Mouse (Mus musculus) neural tube, embryonic 14.5 days (tissue): ENCODE measurements at regions not wholly inside any gene's neighbourhood (a gene's known extent, or its start where the extent isn't known, plus 50 kb on each side); places are given as distances from the start of the nearest gene placed in this dataset.

Experiments
- ATAC-seq: fragments of 200-750 bp; cut with Nextera tagmentation; 2 replicates; pipeline ENCODE4 v1.8.0; 2017; ENCODE audit warnings: low read depth, mild to moderate bottlenecking, moderate TSS enrichment, moderate library complexity
- H3K27ac ChIP-seq: fragments of 300-500 bp; sonication (generic); 2 replicates; pipeline ENCODE4 v1.5.1; 2014; ENCODE audit warnings: low read depth, mild to moderate bottlenecking, control low read depth, low read length, moderate library complexity, mixed read lengths
- H3K27me3 ChIP-seq: fragments of 300-500 bp; sonication (generic); 2 replicates; pipeline ENCODE4 v1.6.1; 2014; ENCODE audit warnings: low read length; ENCODE audit not compliant: control insufficient read depth, insufficient read depth
- H3K36me3 ChIP-seq: fragments of 300-500 bp; sonication (generic); 2 replicates; pipeline ENCODE4 v1.6.1; 2014; ENCODE audit warnings: low read length, mixed read lengths; ENCODE audit not compliant: control insufficient read depth, insufficient read depth
- H3K4me1 ChIP-seq: fragments of 300-500 bp; sonication (generic); 2 replicates; pipeline ENCODE4 v1.6.1; 2014; ENCODE audit warnings: low read length; ENCODE audit not compliant: control insufficient read depth, insufficient read depth
- H3K4me2 ChIP-seq: fragments of 300-500 bp; sonication (generic); 2 replicates; pipeline ENCODE4 v1.6.1; 2014; ENCODE audit warnings: mild to moderate bottlenecking, low read depth, low read length, control low read depth
- H3K4me3 ChIP-seq: fragments of 300-500 bp; sonication (generic); 2 replicates; pipeline ENCODE4 v1.5.1; 2014; ENCODE audit warnings: low read depth, low read length, control low read depth, mixed read lengths
- H3K9ac ChIP-seq: fragments of 300-500 bp; sonication (generic); replicated peaks from 2 replicates; pipeline ENCODE4 v1.6.1; 2014; ENCODE audit warnings: low read depth, mild to moderate bottlenecking, control low read depth, low read length, mixed read lengths
- H3K9me3 ChIP-seq: fragments of 300-500 bp; sonication (generic); 2 replicates; pipeline ENCODE4 v1.6.1; 2016; ENCODE audit warnings: low read length; ENCODE audit not compliant: control insufficient read depth
- WGBS: fragments of 180-500 bp; shearing (Covaris S2); extraction: QIAGEN DNeasy Blood & Tissue Kit; methylation state at CpG from one replicate; pipeline ENCODE4 v1.1.7; 2014; 5-methylcytosine and 5-hydroxymethylcytosine counted together

GRCm38 (mm10) chr2:46802812-46803211 lies 1685.6 kb upstream of the Zeb2 start:
- H3K4me3 ChIP-seq = no peak overlapping the region

More at GRCm38 (mm10) chr2:46802812-46803211, 1685.6 kb upstream of the Zeb2 start:
- 26% methylated on average over 7 of the region's 7 CpGs for WGBS
- Histone ChIP-seq H3K9ac (no peak overlapping the region), H3K4me1 (no peaks in the 10 kb centered on the region), H3K4me2 (0 out of 2 replicates have a peak overlapping the region, but pooled peaks have one; percentile 7), H3K27ac (no peak overlapping the region), H3K36me3 (no peaks in the 10 kb centered on the region), H3K27me3 (no peaks in the 10 kb centered on the region), H3K9me3 (no peaks in the 10 kb centered on the region)
- ATAC-seq = peak; percentile 75; the same call in 1 of the 2 replicates
